Mouse (Mus musculus): ENCODE data around the gene H13.
A peak's percentile ranks its signal among the peaks of the same experiment; 100 is the strongest.
"Not testable (repeated sequence)": the region's sequence is repeated elsewhere in the genome, so short reads cannot be mapped to it uniquely, and the experiment has no call there.

The H13 gene

DNA sequence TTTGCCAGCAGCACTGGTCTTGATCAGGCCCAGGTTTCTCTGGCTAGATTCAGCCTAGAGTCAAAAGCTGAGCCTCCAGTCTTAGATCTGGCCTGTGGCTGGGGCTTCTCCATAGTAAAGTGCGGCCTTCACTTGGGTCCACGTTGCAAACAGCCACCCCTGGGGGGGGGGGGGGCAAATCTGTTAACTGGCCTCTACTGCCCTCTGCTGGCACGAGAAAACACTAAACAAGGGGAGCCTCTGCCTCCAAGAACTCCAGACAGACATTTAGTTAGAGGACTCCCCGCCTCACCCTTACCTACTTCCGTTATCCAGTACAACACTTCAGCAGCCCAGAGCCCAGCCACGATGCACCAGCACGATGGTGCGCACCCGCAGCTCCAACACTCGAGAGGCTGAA is 11.9 kb upstream of the H13 start:
- peak; percentile 44 for DNase-seq (ENCODE audit: extremely low read depth, insufficient read length, low spot score)

DNA sequence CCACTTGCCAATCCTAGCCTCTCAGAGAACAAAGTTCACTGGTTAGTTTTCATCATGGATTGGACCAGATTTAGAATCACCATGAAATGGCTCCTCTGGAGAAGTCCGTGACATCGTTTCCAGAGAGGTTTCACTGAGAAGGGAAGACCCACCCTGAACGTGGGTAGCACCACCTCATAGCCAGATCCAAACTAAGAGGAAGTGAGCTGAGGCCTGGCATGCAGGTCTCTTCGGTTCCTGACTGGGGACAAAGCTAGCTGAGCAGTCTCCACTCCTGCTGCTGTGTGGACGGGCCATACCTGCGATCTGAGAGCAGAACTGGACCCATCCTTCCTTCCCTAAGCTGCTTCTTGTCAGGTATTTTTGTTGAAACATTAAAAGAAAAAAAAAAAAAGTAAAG is 8.1 kb upstream of the H13 start:
- DNase-seq (ENCODE audit: extremely low read depth, insufficient read length, low spot score) = no peak

DNA sequence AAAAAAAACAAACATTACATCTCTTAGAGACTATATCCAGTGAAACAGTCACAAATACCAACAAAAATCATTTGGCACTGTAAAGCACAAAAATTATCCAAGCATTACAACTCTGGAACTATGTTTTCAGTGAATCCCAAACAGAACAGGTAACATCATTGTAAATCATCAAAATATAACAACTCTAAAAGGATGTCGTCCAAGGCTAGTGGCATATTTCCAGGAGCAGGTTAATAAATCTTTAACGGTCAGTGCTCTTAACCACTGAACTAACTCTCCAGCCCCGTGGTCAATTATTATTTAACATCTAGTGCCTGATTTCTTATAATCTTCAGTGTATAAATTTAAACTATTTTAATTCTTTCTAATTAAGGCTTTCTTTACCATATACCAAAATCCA is 3.1 kb upstream of the H13 start:
- DNase-seq (ENCODE audit: extremely low read depth, insufficient read length, low spot score) = not testable (repeated sequence)

DNA sequence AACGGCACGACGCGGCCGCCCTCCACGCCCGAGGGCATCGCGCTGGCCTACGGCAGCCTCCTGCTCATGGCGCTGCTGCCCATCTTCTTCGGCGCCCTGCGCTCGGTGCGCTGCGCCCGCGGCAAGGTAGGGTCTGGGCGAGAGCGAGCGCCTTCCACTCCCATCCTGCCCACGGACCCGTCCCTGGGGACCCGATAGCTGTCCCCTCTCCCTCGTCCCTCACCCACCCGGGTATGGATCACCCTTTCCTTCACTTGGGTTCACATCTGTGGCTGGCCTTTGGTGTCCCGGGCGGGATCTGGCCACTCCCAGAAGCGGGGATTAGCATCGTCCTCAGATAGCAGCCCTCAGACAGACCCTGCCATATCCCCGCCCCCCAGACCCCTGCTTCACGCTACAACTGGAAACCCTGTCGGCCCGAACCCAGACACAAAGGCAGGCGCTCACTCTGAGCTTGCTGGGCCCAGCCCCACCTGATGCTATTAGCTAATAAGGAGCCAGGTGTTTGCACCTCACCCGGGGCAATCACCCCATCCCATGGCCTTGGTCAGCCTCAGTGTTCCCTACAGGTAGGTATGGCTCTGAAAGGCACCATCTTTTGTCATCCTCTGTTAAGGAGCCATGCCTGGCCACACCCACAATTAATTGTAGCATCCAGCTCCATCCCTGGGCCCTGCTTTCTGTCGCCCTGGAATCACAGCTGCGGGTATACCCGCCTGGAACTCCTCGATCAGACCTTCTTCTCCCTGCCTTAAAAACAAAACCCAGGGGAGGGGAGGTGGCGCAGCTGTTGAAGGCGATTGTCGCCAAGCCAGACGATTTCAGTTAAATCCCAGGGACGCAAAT is 601 bp downstream of the H13 start:
- DNase-seq (ENCODE audit: extremely low read depth, insufficient read length, low spot score) = peak; percentile 59

DNA sequence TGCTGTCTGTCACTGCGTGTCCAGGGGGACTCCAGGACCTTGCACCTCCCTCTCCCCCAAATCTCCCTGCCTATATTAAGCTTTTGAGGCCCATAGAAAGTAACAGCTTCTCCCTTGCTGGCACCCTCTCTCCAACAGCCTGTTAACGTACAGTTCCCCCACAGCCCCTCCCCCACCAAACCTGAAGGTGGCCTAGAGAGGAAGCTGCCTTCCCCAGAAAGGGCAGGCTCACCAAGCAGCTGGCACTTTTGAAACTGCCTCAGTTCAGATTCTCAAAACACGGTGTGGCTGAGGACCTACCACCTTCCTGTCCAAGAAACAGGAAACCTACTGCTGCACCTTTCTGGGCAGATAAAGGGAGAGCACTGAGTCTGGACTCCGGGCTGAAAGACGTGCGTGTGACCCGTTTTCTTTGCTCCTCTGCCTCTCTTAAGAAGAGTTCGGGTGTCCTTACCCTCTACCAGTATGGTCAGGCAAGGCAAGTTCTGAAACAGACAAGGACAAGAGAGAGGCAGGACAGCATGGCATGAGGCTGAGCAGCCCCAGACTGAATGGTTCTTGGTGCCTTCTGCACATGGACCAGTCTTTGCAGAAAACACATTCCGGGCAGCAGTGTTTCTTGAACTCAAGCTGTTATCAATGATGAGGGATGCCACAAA is 1.9 kb downstream of the H13 start:
- no peak for DNase-seq (ENCODE audit: extremely low read depth, insufficient read length, low spot score)

DNA sequence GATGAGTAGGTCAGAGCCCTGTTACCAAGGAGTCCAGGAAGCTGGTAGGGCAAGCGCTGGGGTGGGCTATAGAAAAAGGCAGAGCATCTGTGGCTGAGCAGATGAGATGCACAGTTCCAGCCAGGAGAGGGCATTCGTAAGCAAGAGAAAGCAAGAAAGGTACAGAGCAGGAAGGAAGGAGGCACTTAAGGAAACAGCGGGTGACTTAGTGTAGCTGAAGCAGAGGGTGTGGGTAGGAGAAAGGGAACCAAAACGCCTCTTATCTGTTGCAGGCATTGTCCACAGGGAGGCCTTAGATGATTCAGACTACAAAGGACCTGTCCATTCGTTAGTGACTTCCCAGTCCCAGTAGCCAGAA is 2.4 kb downstream of the H13 start:
- DNase-seq (ENCODE audit: extremely low read depth, insufficient read length, low spot score) = no peak

DNA sequence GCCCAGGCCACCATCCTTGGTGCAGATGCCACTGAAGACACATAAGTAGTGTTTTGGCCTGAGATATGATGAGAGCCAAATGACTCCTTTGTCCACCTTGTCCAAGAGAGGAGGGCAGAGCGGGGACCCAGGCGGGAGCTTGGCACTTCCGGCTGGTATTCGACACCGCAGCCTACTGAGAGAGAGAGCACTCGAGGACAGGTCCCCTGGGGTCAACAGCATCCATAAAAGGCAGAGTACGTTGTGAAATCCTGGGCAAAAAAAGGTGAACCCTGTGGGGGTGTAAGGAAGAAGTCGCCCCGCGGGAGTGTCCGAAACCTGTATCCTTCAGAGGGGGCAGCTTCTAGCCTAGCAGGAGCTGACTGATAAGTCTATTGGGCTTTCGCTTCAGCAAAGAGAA is 2.9 kb downstream of the H13 start:
- DNase-seq (ENCODE audit: extremely low read depth, insufficient read length, low spot score) = no peak

DNA sequence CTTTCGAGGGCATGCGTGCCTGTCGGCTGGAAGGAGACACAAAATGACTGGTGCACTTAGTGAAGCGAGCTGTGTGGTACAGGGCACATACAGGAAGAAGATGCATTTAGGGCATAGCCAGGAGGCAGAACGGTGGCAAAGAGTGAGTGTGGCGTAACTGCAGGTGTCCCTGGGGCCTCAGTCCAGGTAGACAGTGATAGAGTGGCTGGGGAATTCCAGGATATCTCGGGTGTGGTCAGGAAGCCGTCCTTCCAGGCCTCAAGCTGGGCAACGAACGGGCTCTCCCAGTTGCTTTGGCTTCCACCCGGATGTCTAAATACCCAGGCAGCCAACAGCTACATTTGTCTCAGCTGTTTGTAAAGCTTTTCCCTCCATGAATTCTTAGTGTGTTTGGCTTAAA is 4.9 kb downstream of the H13 start:
- DNase-seq (ENCODE audit: extremely low read depth, insufficient read length, low spot score) = no peak

DNA sequence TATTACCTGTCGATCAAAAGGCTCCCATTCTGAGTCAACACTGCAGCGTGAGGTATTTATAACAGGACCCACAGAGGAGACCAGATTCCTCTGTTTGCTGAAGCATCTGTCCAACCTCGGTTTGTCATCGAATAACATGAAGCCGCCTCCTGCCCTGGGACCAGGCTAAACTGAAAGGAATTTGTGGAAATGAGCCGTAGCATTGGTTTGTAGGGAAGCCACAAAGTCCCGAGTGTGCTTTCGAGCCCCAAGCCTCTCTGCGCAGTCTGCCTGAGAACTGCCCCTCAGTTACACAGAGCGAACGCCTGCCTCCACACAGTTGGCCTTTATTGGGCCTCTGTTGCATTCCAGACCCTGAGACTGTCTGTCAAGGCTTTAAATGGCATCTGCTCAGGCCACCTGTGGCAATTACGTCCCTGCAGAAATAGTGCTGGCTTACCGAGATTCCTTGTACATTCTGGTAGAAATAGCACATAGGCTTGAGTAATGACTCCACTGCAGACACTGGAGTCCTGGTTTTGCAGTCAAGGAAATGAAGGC is 6.1 kb downstream of the H13 start:
- no peak for DNase-seq (ENCODE audit: extremely low read depth, insufficient read length, low spot score)

DNA sequence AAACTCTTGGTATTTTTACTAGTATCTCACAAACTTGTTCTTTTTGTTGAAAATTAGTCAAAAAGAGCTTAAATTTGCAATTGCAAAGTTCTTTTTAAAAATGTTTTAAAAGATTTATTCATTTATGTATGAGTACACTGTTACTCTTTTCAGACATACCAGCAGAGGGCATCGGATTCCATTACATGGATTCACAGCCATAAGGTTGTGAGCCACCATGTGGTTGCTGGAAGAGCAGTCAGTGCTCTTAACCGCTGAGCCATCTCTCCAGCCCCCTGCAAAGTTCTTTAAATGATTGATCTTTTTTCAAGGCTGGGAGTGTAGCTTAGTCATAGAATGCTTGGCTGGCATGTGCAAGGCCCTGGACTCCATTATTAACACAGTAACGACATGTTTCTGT is 9.0 kb downstream of the H13 start:
- peak; percentile 49 for DNase-seq (ENCODE audit: extremely low read depth, insufficient read length, low spot score)

DNA sequence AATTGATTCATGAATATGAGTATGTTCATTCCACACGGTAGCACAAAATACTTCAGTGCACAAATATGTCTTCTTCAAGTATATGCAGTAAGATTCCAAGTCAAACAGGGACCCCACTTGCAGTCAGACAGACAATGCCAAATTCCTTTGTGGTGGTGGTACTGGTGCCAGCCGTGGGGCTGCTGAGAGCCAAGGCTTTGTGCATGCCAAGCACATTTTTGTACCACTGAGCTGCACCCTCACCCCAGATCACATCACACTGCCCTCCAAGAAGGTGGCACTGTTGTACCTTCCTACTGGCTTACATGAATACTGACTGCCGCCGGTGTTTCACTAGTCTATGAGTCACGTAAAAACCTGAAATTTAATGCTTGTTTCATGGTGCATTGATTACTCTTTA is 9.7 kb downstream of the H13 start:
- DNase-seq (ENCODE audit: extremely low read depth, insufficient read length, low spot score) = no peak

DNA sequence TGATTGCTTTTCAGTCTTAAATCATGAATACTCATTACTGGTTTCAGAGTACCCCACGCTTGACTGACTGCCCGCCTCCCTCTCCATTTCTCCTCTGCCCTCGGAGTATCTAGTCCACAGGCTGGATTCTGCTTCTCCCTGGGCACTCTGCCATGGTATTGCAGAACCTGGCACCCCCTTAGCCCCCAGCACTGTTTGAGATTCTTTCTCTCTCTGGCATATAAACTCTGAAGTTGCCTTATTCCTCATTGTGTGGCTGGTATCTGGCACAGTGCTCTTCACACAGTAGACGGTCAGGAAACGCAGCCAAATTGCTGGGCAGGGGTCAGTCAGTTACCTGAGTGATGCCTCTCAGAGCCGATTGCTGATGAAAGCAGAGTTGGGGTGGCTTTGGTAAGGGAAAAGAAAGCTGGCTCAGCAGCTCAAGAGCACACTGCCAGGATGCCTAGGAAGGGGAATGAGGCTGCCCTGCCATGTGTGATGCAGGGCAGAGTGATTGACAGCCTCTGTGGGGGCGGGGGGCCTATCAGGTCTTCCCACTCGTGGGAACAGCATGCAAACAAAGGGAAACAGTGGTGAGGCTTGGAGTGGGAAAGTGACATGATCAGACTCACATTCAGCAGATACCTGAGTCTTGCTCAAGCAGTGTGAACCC is 10.6 kb downstream of the H13 start:
- no peak for DNase-seq (ENCODE audit: extremely low read depth, insufficient read length, low spot score)

DNA sequence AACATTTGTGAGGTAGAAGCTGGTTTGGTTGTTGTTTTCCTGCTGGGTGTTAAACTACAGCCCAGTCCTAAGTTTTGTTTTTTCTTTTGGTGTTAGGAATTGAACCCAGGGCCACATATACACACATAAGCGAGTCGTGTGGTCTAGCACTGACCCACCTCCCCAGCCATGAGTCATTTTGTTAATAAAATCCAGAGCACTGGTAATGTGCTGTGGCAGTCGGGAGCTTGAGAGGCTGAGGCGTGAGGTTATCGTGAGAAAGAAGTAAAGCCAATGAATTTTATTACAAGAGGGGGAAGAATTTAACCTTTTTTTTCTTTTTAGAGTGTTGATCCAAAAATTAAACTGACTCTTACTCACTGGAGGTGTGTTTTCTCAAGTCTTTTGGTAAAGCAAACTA is 13.8 kb downstream of the H13 start:
- DNase-seq (ENCODE audit: extremely low read depth, insufficient read length, low spot score) = no peak

DNA sequence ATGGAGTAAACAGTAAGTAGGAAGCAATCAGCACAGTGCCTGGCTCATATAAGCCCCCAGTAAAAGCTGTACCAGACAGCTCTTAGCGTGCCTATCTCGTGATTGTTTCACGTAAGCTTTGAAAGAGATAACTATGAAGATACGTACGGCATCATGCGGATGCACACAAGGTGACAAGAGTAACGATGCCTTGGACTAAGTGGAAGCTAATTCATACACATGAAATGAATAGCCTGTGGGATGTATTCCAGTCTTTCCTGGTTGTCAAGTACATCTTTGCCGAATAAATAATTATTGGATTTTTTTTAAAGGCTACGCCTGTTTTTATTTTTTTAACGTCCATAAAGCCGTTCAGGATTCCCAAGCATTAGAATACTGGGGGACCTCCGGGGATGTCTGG is 17.1 kb downstream of the H13 start:
- no peak for DNase-seq (ENCODE audit: extremely low read depth, insufficient read length, low spot score)

DNA sequence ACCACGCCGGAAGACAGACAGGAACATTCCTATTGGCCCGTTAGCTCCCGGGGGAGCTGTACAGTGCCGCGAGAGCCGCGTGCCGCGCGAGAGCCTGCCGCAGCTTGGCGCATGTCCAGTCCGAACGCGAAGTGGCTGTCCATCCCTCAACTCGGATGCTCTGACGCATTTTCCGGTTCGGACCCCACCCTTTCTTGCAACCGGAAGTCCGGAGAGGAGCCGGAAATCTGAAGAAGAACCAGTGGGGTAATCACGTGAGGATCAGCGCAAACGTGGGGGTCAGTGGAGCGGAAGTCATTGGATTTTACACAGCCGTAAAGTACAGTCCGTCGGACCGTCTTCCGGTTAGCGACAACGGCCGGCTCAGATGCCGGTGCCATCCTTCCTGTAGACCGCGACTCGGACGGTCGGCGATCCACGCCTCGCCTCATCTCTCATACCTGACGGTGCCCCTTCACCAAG is 17.6 kb downstream of the H13 start, which contains the start of gene Mcts2:
Gene Mcts2, plus strand, starts transcription at position 230 of the 462 bp plus-strand sequence.
- no peak for DNase-seq (ENCODE audit: extremely low read depth, insufficient read length, low spot score)

DNA sequence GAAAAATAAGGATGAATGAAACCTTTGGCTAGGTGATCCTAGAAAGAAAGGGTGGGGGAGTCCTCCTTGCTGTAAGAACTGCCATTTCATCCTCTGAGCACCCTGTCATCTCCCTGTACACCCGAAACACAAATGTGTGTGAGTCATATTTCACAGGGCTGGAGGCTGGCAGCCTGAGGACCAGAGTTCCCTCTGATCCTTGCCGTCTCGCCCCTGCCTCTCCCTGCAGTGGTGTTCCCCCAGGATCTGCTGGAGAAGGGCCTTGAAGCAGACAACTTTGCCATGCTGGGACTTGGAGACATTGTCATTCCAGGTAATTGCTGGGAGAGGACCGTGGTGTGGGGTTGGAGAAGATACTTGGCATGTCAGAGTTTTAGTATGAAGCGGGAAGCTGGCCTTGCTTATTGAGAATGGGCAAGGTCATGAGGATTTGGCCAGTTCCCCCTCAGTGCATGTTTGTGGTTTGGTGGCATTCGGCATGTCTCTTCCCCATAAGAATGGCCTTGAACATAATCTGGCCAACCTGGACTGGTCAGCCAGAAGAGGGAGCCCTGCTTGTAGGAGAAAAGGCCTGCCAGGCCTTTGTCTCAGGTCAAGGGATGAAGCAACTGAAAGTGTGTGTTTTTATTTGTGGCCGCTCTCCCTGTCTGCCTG is 22.4 kb downstream of the H13 start:
- DNase-seq (ENCODE audit: extremely low read depth, insufficient read length, low spot score) = peak; percentile 71

DNA sequence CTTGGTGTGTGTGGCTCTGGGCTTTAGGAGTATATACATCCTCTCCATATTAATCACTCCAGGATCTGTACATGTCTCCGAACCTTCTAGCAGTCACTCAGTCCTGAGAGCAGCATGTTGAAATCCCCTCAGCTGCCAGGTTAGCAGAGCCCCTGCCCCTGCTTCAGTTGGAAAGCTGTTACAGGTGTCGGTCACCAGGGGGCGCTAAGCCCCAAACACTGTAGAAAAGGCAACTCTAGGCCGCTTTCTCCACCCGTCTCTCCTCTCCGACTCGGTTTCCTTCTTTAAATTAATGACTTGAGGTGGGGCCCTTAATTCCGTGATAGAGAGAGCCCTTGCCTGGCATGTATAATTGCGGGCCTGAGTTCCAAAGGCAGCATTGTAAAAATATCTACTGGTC is 24.0 kb downstream of the H13 start:
- DNase-seq (ENCODE audit: extremely low read depth, insufficient read length, low spot score) = no peak

DNA sequence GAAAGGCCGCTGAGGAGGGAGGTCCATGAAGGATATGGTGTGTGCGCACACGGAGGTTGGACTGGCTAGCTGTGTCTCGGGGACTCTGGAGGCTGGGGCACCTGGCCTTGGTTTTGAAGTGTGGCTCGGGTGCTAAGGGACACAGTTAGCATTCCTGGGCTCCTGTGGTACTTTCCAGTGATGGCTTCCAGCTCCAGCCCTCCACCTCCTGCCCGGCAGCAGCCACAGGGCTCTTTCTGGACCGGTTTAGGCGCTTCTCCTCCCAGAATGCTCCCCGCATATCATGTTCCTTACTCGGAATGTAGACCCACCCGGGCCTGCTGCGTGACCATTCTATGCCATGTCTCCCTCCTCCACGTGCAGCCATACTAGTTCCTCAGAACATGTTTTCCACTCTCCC is 24.5 kb downstream of the H13 start:
- DNase-seq (ENCODE audit: extremely low read depth, insufficient read length, low spot score) = no peak

DNA sequence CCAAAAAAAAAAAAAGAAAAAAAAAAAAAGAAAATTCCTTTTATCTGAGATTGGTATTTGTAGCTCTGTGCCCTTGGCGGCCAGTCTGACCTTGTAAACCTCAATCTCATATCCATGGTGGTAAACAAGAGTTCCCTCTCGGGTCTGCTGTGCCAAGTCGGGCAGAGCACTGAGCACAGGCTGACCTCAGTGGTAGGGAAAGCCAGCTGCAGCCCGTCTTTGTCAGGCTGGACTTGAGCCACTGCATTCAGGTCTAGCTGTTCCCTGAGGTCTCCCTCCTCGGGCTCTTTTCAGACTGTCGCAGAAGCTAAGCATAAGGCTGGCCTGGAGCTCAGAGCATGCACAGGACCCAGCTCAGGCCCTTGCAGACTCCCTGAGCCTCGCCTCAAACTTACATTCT is 25.4 kb downstream of the H13 start:
- DNase-seq (ENCODE audit: extremely low read depth, insufficient read length, low spot score) = no peak

DNA sequence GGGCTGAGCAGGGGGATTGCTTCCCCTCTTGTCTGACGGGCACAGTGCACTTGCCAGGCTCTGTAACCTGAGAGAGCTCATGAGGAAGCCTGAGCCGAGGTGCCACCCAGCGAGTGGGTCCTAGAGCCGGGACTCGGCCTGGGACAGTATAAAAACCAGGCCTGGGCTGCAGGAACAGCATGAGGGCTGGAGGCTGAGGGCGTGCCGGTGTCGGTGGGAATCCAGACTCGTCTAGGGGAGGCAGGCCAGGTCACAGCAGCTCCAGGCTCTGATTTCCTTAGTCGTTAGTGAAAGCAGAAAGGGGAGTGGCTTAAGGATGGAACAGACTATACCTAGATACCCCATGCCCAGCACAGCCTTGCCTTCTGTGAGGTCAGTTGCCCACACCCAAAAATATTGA is 26.8 kb downstream of the H13 start:
- no peak for DNase-seq (ENCODE audit: extremely low read depth, insufficient read length, low spot score)

Data from 3134 (cell line).